ENCODE assay signal across 10 mouse cellular contexts in genomic region chr13:40784202-40784771, GRCm38 (mm10). TPM values are rescaled to one million over a fixed set of nuclear protein-coding genes. Genes with fewer than 3 reads are reported as not detected.
DNase-seq lines count a peak whose midpoint lies in the region; TF ChIP-seq lines count a peak whose summit lies in the region.
"Had no signal": no experiment of that assay in that cellular context is flagged by ENCODE, and none has a peak within 500 bp of the region (broad histone marks: within the 10 kb centered on the region; RNA-seq: fewer than 3 reads in every experiment).

No protein-coding gene starts in this region.

- DNase-seq in frontal cortex, postnatal 36 days (ENCODE audit: low spot score in 2 of 2) = peak; percentile 1 to 7
- DNase-seq in frontal cortex, postnatal 14 days (ENCODE audit: low spot score in 2 of 2) = no peak
- DNase-seq in lung, adult 2 months = no peak
- DNase-seq in lung, postnatal 4 days = no peak
- DNase-seq in c-Kit-positive CD71-positive TER-119-positive erythroid progenitor cells, embryonic 14.5 days (ENCODE audit: low spot score) = peak; percentile 9
- DNase-seq in mesoderm, embryonic 11.5 days (ENCODE audit: low read depth, low spot score) = peak; percentile 60
- DNase-seq in gastrocnemius, postnatal 25 days = no peak
- no peak for DNase-seq in urinary bladder, postnatal 10 days (ENCODE audit: low spot score)

- WGBS in lung, adult 2 months = 46% methylated on average over 8 of the region's 8 CpGs

- H3K4me1 ChIP-seq in lung, adult 2 months (ENCODE audit: control insufficient read depth, insufficient read depth, low read length) = no peaks in the 10 kb centered on the region
- H3K4me1 ChIP-seq: embryonic facial prominence, embryonic 13.5 days; liver, embryonic 15.5 days had no signal

- TF ChIP-seq POLR2A in lung, adult 2 months (IDR thresholded peaks at IDR 0.05; ENCODE audit: borderline replicate concordance, extremely low read depth, low read depth, low read length) = no peak

- TF ChIP-seq CTCF in lung, adult 2 months (IDR thresholded peaks at IDR 0.05; ENCODE audit: insufficient read depth, low read length) = peak; percentile 58

- no peak overlapping the region for H3K4me3 ChIP-seq in lung, adult 2 months (replicated peaks; ENCODE audit: extremely low read depth, low read depth, low read length)
- H3K4me3 ChIP-seq: embryonic facial prominence, embryonic 13.5 days; liver, embryonic 15.5 days had no signal

RNA-seq across cellular contexts. Expression of gene Tfap2a, which starts 46.1 kb away (rescaled TPM):
- polyA plus RNA-seq in lung, adult 2 months (2012; rRNA removed) = 0.48 and 4.0 TPM in 2 replicates
- total RNA-seq in gastrocnemius, postnatal 25 days (2021) = not detected
- polyA plus RNA-seq: liver, embryonic 15.5 days had no signal

Comparison
In these comparisons a context has a peak if more than half of its experiments do, and no peak if none do; other contexts are left out.
1. DNase-seq: peak in frontal cortex, postnatal 36 days (2 of 2), c-Kit-positive CD71-positive TER-119-positive erythroid progenitor cells, embryonic 14.5 days (single experiment) and mesoderm, embryonic 11.5 days (single experiment); none in frontal cortex, postnatal 14 days (0 of 2), lung, adult 2 months (single experiment), lung, postnatal 4 days (0 of 2), gastrocnemius, postnatal 25 days (single experiment) and urinary bladder, postnatal 10 days (single experiment).